Mouse (Mus musculus) brain, embryonic 14.5 days (tissue): ENCODE results near the gene Pik3r6.

Experiments used
- CTCF ChIP-seq: fragments of 200-500 bp; IDR thresholded peaks from 2 replicates; pipeline ENCODE4 v1.5.1; 2012; ENCODE audit warnings: inconsistent platforms, mild to moderate bottlenecking, moderate library complexity, borderline replicate concordance; ENCODE audit not compliant: insufficient read depth, insufficient read length; ENCODE audit errors: extremely low read depth
- POLR2A ChIP-seq: fragments of 200-500 bp; IDR thresholded peaks from 2 replicates; pipeline ENCODE4 v1.6.1; 2012; ENCODE audit warnings: mild to moderate bottlenecking, inconsistent platforms, borderline replicate concordance; ENCODE audit not compliant: poor library complexity, insufficient read depth, insufficient read length, severe bottlenecking; ENCODE audit errors: extremely low read depth

- no peak for TF ChIP-seq CTCF
- TF ChIP-seq POLR2A = no peak
Observed at GRCm38 (mm10) chr11:68536465-68536864, 33.6 kb downstream of the Pik3r6 start.
